Mouse (Mus musculus): ENCODE data around the gene Xxylt1.

DNA sequence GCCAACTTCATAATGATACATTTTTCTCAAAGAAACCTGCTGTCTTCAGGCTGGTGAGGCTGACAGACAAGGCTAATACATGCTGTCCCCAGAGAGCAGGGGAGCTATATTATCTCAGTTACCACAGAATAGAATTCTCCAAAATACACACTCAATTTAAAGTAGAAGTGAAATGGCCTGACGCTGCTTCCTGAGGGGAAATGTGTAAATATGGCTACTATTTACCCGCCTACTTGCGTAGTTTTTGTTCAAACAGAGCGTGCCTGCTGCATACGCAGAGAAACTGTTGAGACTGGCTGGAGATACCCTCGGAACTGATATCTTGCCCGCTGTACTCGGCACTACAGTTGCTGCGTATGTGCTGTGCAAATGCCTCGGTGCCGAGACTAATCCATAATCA is 101.3 kb downstream of the Xxylt1 start:
- TF ChIP-seq POLR2A (IDR thresholded peaks at IDR 0.05; ENCODE audit: low read depth, low read length) = no peak
- no peak for TF ChIP-seq CTCF (IDR thresholded peaks at IDR 0.05; ENCODE audit: extremely low read depth, insufficient read depth, insufficient read length, insufficient replicate concordance)

Measured in spleen, adult 2 months (tissue).